Mouse (Mus musculus): ENCODE data around the gene Spata7.

DNA sequence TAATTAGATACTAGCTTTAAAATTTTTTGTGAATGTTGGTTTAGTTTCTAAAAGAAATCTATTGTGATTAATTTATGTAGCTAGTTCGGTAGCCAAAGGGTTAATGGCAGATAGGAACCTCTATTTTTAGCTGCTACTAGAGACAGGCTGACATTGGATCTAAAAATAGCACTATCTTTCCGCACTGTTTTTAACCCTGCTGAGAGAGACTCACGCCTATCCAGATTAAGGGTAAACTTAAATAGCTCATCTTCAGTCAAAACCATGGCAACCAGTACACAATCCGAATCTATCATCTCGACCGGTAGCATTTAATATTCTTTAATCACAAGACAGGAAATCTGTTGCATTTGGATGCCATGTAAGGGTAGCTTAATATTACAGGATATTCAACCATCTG, 25.8 kb upstream of the Spata7 start:
- TF ChIP-seq CTCF (IDR thresholded peaks at IDR 0.05; ENCODE audit: borderline replicate concordance, control insufficient read depth, extremely low read depth, insufficient read depth, low read length, poor library complexity), result no peak
- TF ChIP-seq POLR2A (IDR thresholded peaks at IDR 0.05; ENCODE audit: control insufficient read depth, extremely low read depth, insufficient read depth, low read length, poor library complexity), result no peak

Measured in thymus, adult 2 months (tissue).